Mouse (Mus musculus): Measurements from ENCODE around the gene Ogdhl. TPM values are rescaled to one million over a fixed set of nuclear protein-coding genes. Genes with fewer than 3 reads are reported as not detected.

Ogdhl gene
- total RNA-seq, 2 experiments from 2014 or later, result 82.8 to 83.5 TPM

DNA sequence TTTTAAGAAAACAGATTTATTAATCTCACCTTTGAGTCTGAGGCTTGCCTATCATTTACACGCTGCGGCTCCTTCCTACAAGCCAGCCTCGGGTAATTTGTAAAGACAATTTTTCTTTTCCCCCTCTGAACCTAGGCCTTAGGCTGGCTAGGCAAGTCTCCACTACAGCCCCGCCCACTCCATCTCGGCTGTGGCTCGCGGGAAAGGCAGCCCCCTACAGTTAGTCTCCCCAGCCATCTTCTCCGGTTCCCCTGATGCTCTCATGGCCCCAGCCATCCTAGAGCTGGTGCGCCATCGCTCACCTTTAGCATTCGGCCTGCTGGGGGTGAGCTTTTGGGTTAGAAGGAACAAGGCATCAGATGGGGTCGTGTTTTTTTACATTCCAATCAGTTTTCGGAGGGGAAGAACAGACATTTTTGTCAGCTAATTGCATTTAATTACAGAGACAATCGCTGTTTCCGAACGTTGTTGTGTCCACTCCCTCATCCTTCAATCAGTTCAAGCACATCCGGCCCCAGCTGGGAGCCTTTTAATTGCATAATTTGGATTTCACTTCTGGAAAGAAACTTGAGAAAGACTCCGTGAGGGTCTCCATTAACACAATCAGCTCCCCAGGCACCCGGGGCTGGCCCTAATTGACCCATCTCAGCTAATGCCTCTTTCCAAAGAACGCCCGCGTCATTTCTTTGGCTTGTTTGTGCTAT is 57.7 kb downstream of the Ogdhl start:
- no peak for DNase-seq (ENCODE audit: extremely low spot score in 1 of 2, low spot score in 1 of 2)

DNA sequence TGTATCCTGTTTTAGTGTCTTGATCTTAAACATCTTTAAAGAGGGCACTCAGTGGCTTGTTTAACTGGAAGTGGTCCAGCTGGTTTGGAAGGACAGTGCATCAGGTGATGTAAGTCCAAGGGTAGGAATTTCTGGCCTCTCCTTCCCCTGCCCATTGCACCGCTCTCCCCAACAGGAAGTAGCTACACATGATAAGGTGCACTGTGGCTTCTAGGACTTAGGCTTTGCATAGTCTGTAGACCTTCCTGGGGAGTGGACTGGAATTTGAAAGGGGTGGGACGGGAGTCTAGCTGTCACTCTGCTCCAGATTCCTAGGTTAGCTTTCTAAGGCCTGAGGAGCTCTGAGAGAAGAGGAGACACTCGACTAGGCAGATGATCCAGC is 58.3 kb downstream of the Ogdhl start:
- DNase-seq (ENCODE audit: extremely low spot score in 1 of 2, low spot score in 1 of 2), result no peak

DNA sequence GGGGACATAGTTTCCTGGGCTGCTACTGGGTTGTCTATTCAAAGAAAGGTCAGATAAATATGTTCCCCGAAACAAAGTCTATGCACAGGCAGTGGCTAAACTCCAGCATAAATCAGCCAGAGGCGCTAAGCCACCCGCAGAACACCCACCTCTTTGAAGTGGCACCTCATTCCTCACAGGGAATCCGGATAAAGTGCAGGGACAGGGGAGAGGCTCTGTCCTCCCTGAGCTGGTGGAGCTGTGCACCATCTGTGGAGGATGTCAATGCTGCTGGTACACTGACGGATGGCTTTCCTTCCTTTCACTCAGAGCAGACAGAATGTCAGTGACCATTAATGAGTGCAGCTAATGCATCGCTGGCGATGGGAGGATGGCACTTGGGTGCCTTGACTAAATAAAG is 59.2 kb downstream of the Ogdhl start:
- DNase-seq (ENCODE audit: extremely low spot score in 1 of 2, low spot score in 1 of 2), result no peak

DNA sequence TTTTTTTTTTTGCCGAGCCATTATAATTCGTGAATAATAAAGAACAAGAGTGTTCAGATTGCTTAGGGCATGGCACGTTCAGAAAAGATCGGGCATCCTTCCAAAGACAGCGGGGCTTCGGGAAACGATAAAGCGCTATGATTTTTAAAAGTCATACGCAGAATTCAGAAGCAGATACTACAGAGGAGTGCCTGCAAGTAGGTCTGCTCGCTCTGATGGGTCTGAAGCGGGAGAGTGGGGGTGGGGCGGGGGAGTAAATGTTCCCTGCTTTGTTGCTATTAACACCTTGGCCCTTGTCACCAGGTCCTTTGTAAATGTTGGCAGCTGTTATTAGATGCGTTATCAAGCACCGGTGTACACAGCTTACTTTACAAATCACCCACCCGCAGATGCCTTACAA is 59.8 kb downstream of the Ogdhl start:
- no peak for DNase-seq (ENCODE audit: extremely low spot score in 1 of 2, low spot score in 1 of 2)

DNA sequence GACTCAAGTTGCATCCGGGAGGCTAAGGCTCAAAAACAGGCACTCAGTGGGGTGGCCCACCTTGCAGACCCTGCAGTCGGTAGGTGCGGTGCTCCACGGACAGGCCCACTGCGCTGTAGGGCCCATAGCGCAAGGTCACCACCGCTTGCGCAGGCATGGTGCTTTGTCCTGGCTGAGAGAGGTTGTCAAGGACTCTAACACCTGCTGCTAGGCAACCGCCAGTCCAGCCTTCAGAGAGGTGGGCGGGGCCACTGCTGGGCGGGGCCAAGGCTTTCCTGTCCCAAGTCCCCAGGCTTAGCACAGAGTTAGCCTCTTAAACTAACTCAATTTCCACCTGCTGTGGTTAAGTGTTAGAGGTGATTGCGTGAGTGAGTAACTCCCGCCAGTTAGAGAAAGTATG is 66.4 kb downstream of the Ogdhl start, which contains the start of gene 1700024G13Rik:
Gene 1700024G13Rik, minus strand, starts transcription at position 196 of the 400 bp plus-strand sequence.
- DNase-seq (ENCODE audit: extremely low spot score in 1 of 2, low spot score in 1 of 2), result no peak

Other genes with a start within 250 kb of the Ogdhl start
- gene Oxnad1, start 236.6 kb upstream of the Ogdhl start, total RNA-seq (2021), result 10 to 100 TPM; 14.4 to 17.3 TPM
- 10 to 100 TPM; 31.8 to 35.0 TPM for gene Dph3, start 236.3 kb upstream of the Ogdhl start, total RNA-seq (2021)
- gene Msmb, start 180.0 kb upstream of the Ogdhl start, total RNA-seq (2021), result not detected
- gene Ncoa4, start 162.2 kb upstream of the Ogdhl start, total RNA-seq (2021), result 100 to 1,000 TPM; 123 to 130 TPM
- gene Timm23, start 120.1 kb upstream of the Ogdhl start, total RNA-seq (2021), result 10 to 100 TPM; 76.2 to 79.4 TPM
- 10 to 100 TPM; 51.4 to 51.9 TPM for gene Parg, start 120.1 kb upstream of the Ogdhl start, total RNA-seq (2021)
- gene 1700024G13Rik, start 66.4 kb downstream of the Ogdhl start, total RNA-seq (2021), result not detected
- under 1 TPM in 1 of 2 experiments, not detected in 1; 0.10 TPM for gene Slc18a3, start 142.8 kb downstream of the Ogdhl start, total RNA-seq (2021)
- gene Chat, start 144.0 kb downstream of the Ogdhl start, total RNA-seq (2021), result not detected
- 10 to 100 TPM; 16.8 to 22.3 TPM for gene Ercc6, start 191.5 kb downstream of the Ogdhl start, total RNA-seq (2021)